7 mouse cellular contexts compared by ENCODE assay signal in genomic region chr15:31367481-31368200, GRCm38 (mm10). TPM values are rescaled to one million over a fixed set of nuclear protein-coding genes. Genes with fewer than 3 reads are reported as not detected.
DNase-seq lines count a peak whose midpoint lies in the region; ATAC-seq and TF ChIP-seq lines count a peak whose summit lies in the region.

TSS of gene Ankrd33b (minus strand) at chr15:31367726.

- peaks cover 0 to 16% of the 10 kb centered on the region in 2 experiments; a peak in 2 of 4 replicates for H3K4me1 ChIP-seq in ES-E14 (ENCODE audit: control insufficient read depth in 2 of 2, insufficient read depth in 2 of 2, low read length in 2 of 2, poor library complexity in 1 of 2)
- peaks cover 25% of the 10 kb centered on the region for H3K4me1 ChIP-seq in hindbrain, embryonic 16.5 days (ENCODE audit: control insufficient read depth, insufficient read depth, low read depth, low read length)

- DNase-seq in ES-E14 (ENCODE audit: low read depth, low spot score), result no peak
- DNase-seq in adrenal gland, postnatal 36 days, result peak; percentile 49 to 71
- DNase-seq in gastrocnemius, adult 8-10 months (ENCODE audit: low spot score in 2 of 2), result peak in 1 of 2 experiments; percentile 16
- peak; percentile 65 to 74 for DNase-seq in left cerebral cortex, postnatal 25 days (ENCODE audit: low spot score in 2 of 2)
- DNase-seq in spleen, adult 18-20 months, result peak; percentile 55 to 64

- intact Hi-C loops in left cerebral cortex, postnatal 25 days (cut with DNase I), result no loop called here

- H3K27me3 ChIP-seq in hindbrain, embryonic 16.5 days (replicated peaks; ENCODE audit: control insufficient read depth, insufficient read depth, low read length), result peaks cover 41% of the 10 kb centered on the region

- H3K4me2 ChIP-seq in hindbrain, embryonic 16.5 days (ENCODE audit: low read length), result peak within 1 kb of the TSS; percentile 100

- under 1% methylated on average over 45 of the region's 49 CpGs for whole genome bisulfite sequencing in hindbrain, embryonic 16.5 days

- peak; percentile 60 for ATAC-seq in hindbrain, embryonic 16.5 days
- peak; percentile 22 for ATAC-seq in megakaryocyte, adult 5-6 weeks (ENCODE audit: poor library complexity, severe bottlenecking)

- no peaks in the 10 kb centered on the region for H3K9me3 ChIP-seq in ES-E14 (ENCODE audit: control insufficient read depth, insufficient read depth, low read depth, low read length)
- no peaks in the 10 kb centered on the region for H3K9me3 ChIP-seq in hindbrain, embryonic 16.5 days (ENCODE audit: control insufficient read depth, low read length)

- no peak within 1 kb of the TSS for H3K27ac ChIP-seq in ES-E14 (ENCODE audit: insufficient read depth, low read depth, low read length, poor library complexity, severe bottlenecking)
- no peak within 1 kb of the TSS for H3K27ac ChIP-seq in hindbrain, embryonic 16.5 days (ENCODE audit: low read depth, low read length)

- no peaks in the 10 kb centered on the region for H3K36me3 ChIP-seq in ES-E14 (ENCODE audit: control insufficient read depth, insufficient read depth, low read length, poor library complexity, severe bottlenecking)
- H3K36me3 ChIP-seq in hindbrain, embryonic 16.5 days (ENCODE audit: control insufficient read depth, insufficient read depth, low read length), result no peaks in the 10 kb centered on the region

- peak within 1 kb of the TSS; percentile 72 for H3K9ac ChIP-seq in ES-E14 (ENCODE audit: insufficient read depth, low read depth, low read length, poor library complexity, severe bottlenecking)
- peak within 1 kb of the TSS; percentile 63 for H3K9ac ChIP-seq in hindbrain, embryonic 16.5 days (ENCODE audit: low read depth, low read length)

- in situ Hi-C loops in ES-E14 (cut with MboI; ENCODE audit: low sequenced_read_pairs in 2 of 2, unreplicated experiment in 2 of 2), result no loop called here

- peak within 1 kb of the TSS; percentile 82 to 83 for H3K4me3 ChIP-seq in ES-E14 (ENCODE audit: insufficient read depth in 1 of 2, low read depth in 1 of 2, low read length in 2 of 2, poor library complexity in 1 of 2, severe bottlenecking in 1 of 2)
- peak within 1 kb of the TSS; percentile 64 for H3K4me3 ChIP-seq in hindbrain, embryonic 16.5 days (ENCODE audit: low read length)

TF ChIP-seq in ES-E14, 5 proteins besides CTCF, POLR2A, EP300 and RAD21:
- TF ChIP-seq HCFC1 (IDR thresholded peaks at IDR 0.05; ENCODE audit: borderline replicate concordance, insufficient read depth, low read length), result no peak
- no peak for TF ChIP-seq MAFK (IDR thresholded peaks at IDR 0.05; ENCODE audit: insufficient read depth, low read depth, low read length)
- no peak for TF ChIP-seq ZC3H11A (IDR thresholded peaks at IDR 0.05; ENCODE audit: borderline replicate concordance, low read depth, low read length)
- no peak for TF ChIP-seq ZNF384 (IDR thresholded peaks at IDR 0.05; ENCODE audit: low read depth, low read length)
- TF ChIP-seq CHD2 (IDR thresholded peaks at IDR 0.05; ENCODE audit: low read depth, low read length), result no peak

RNA-seq across cellular contexts. Expression of gene Ankrd33b, which starts in this region (rescaled TPM):
- total RNA-seq in ES-E14 (2012; rRNA removed), result 2.6 and 3.8 TPM in 2 replicates
- total RNA-seq in adrenal gland, postnatal 36 days (2021), result 1 to 10 TPM; 1.2 TPM
- 10 to 100 TPM; 11.5 to 18.8 (median 16.5) TPM for total RNA-seq in gastrocnemius, adult 8-10 months (2022)
- 0.98 and 1.2 TPM in 2 replicates for polyA plus RNA-seq in hindbrain, embryonic 16.5 days (2015; fragmentation: Nextera tagmentation; extraction: Ambion mirVana)
- 10 to 100 TPM; 56.1 to 61.6 TPM for total RNA-seq in left cerebral cortex, postnatal 25 days (2021)
- total RNA-seq in megakaryocyte, adult 5-6 weeks (2015), result 4.8 and 5.1 TPM in 2 replicates
- 5.8 and 9.1 TPM in 2 replicates for total RNA-seq in megakaryocyte, adult 5-6 weeks (2017)
